Mouse (Mus musculus): ENCODE data around the gene Smchd1. TPM values are rescaled to one million over a fixed set of nuclear protein-coding genes. Genes with fewer than 3 reads are reported as not detected.
"Not testable (repeated sequence)": the region's sequence is repeated elsewhere in the genome, so short reads cannot be mapped to it uniquely, and the experiment has no call there.

Gene Smchd1
- polyA plus RNA-seq, 1 experiment from 2014 or later, result 83.1 TPM

- Histone ChIP-seq H3K36me3 (replicated peaks) (peaks cover 87% of the 10 kb centered on the region), H3K9me3 (peaks cover 26% of the 10 kb centered on the region)
- not testable (repeated sequence) for H3K4me3 ChIP-seq; H3K27me3 ChIP-seq (ENCODE audit: poor library complexity, severe bottlenecking); H3K4me1 ChIP-seq; DNase-seq (ENCODE audit: extremely low spot score, low spot score); H3K27ac ChIP-seq
- 98% methylated on average over 2 of the region's 2 CpGs for WGBS
These were observed 52.6 kb downstream of the Smchd1 start for GRCm38 (mm10) chr17:71422502-71422901.

DNA sequence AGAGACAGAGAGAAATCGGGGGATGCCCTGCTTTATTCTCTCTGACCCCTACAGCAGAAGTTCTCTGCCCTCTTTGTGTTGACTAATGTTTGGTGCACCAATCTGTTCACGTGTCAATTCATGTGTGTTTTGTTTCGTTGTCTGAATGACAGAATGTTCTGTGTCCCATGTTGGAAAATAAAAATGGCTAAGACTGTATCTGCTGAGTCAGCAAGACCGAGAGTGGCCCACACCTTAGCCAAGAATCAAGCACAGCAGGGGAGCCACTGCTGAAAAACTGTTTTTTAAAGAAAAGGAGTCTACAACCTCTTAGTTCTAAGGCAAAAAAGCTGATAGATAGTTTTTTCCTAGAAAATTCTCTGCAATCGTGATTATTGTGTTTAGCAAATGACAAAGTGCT is 55.7 kb downstream of the Smchd1 start:
- not testable (repeated sequence) for H3K4me3 ChIP-seq; H3K4me1 ChIP-seq; H3K27me3 ChIP-seq (ENCODE audit: poor library complexity, severe bottlenecking); H3K27ac ChIP-seq; DNase-seq (ENCODE audit: extremely low spot score, low spot score)
- WGBS, result 86% methylated on average over 5 of the region's 5 CpGs
- Histone ChIP-seq H3K9me3 (peaks cover 26% of the 10 kb centered on the region), H3K36me3 (replicated peaks) (peaks cover 89% of the 10 kb centered on the region)

- Histone ChIP-seq H3K27ac (no peak overlapping the region), H3K4me1 (no peaks in the 10 kb centered on the region), H3K4me3 (no peak overlapping the region), H3K36me3 (replicated peaks) (peaks cover 84% of the 10 kb centered on the region), H3K27me3 (ENCODE audit: poor library complexity, severe bottlenecking) (no peaks in the 10 kb centered on the region), H3K9me3 (peaks cover 11% of the 10 kb centered on the region)
- no peak for DNase-seq (ENCODE audit: extremely low spot score, low spot score)
- WGBS, result 92% methylated on average over 1 of the region's 1 CpGs
These were observed 58.1 kb downstream of the Smchd1 start for GRCm38 (mm10) chr17:71417008-71417407.

DNA sequence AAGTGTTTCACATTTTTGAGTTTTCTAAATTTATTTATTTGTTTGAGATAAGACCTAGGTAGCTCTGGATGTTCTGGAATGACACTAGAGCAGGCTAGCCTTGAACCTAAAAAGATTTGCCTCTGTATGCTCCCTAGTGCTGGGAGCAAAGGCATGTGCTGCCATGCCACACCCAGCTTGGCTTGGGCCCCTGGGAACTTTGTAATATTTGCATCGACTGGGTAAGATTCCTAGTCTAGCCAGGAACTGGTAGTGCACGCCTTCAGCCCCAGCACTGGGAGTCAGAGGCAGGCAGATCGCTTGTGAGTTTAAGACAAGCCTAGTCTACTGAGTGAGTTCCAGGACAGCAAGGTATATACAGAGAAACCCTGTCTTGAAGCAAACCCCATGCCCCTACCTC is 87.7 kb downstream of the Smchd1 start:
- H3K27me3 ChIP-seq (ENCODE audit: poor library complexity, severe bottlenecking), result no peaks in the 10 kb centered on the region
- no peak overlapping the region for H3K4me3 ChIP-seq
- 87% methylated on average over 3 of the region's 3 CpGs for WGBS
- no peaks in the 10 kb centered on the region for H3K9me3 ChIP-seq
- peaks cover 63% of the 10 kb centered on the region for H3K36me3 ChIP-seq (replicated peaks)
- H3K27ac ChIP-seq, result no peak overlapping the region
- H3K4me1 ChIP-seq, result no peaks in the 10 kb centered on the region
- no peak for DNase-seq (ENCODE audit: extremely low spot score, low spot score)

- H3K9me3 ChIP-seq, result no peaks in the 10 kb centered on the region
- peaks cover 58% of the 10 kb centered on the region for H3K36me3 ChIP-seq (replicated peaks)
- no peaks in the 10 kb centered on the region for H3K4me1 ChIP-seq
- H3K27me3 ChIP-seq (ENCODE audit: poor library complexity, severe bottlenecking), result no peaks in the 10 kb centered on the region
- no peak overlapping the region for H3K4me3 ChIP-seq
- H3K27ac ChIP-seq, result no peak overlapping the region
- 98% methylated on average over 14 of the region's 14 CpGs for WGBS
- DNase-seq (ENCODE audit: extremely low spot score, low spot score), result no peak
These were observed 94.8 kb downstream of the Smchd1 start for GRCm38 (mm10) chr17:71380346-71380745.

GRCm38 (mm10) chr17:71377901-71378300 is 97.2 kb downstream of the Smchd1 start:
- 79% methylated on average over 4 of the region's 4 CpGs for WGBS
- Histone ChIP-seq H3K4me3 (no peak overlapping the region), H3K4me1 (no peaks in the 10 kb centered on the region), H3K9me3 (no peaks in the 10 kb centered on the region), H3K27ac (no peak overlapping the region), H3K36me3 (replicated peaks) (peaks cover 80% of the 10 kb centered on the region), H3K27me3 (ENCODE audit: poor library complexity, severe bottlenecking) (no peaks in the 10 kb centered on the region)
- DNase-seq (ENCODE audit: extremely low spot score, low spot score), result no peak

DNA sequence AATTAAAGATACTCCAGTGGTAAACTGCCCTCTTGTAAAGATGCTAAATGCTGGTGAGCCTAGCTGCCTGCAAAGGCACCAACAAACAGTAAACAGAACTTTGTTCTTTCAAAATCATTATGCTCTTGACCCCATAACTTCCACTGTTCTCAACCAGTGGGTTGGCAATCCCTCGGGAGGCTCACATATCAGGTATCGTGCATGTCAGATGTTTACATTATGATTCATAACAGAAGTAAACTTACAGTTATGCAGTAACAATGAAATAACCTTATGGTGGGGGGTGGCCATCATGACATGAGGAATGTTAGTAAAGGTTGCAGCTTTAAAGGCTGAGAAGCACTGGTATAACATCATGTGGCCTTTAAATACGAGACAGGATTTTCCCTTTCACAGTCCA is 119.6 kb downstream of the Smchd1 start:
- Histone ChIP-seq H3K4me3 (no peak overlapping the region), H3K36me3 (replicated peaks) (peaks cover 97% of the 10 kb centered on the region), H3K9me3 (no peaks in the 10 kb centered on the region), H3K4me1 (no peaks in the 10 kb centered on the region), H3K27me3 (ENCODE audit: poor library complexity, severe bottlenecking) (no peaks in the 10 kb centered on the region), H3K27ac (no peak overlapping the region)
- 98% methylated on average over 3 of the region's 3 CpGs for WGBS
- DNase-seq (ENCODE audit: extremely low spot score, low spot score), result no peak

DNA sequence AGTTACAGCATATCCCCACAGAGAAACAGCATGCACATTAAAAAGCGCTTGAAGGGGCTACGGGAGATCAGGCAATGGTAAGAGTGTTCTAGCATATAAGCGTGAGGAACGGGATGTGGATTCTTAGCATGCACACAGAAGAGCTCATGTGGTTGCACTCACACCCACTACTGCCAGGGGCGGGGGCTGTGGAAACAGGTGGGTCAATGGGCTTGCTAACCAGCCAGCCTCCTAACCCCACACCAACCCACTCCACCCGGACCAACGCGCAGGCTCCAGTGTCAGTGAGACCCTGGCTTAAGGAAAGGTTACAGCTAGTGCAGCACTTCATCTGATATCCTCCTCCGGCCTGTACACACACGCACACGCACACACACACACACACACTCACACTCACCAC is 120.9 kb downstream of the Smchd1 start:
- no peak for DNase-seq (ENCODE audit: extremely low spot score, low spot score)
- Histone ChIP-seq H3K9me3 (no peaks in the 10 kb centered on the region), H3K36me3 (replicated peaks) (peaks cover 97% of the 10 kb centered on the region), H3K4me1 (no peaks in the 10 kb centered on the region), H3K4me3 (no peak overlapping the region), H3K27ac (no peak overlapping the region), H3K27me3 (ENCODE audit: poor library complexity, severe bottlenecking) (no peaks in the 10 kb centered on the region)
- WGBS, result 94% methylated on average over 11 of the region's 11 CpGs

DNA sequence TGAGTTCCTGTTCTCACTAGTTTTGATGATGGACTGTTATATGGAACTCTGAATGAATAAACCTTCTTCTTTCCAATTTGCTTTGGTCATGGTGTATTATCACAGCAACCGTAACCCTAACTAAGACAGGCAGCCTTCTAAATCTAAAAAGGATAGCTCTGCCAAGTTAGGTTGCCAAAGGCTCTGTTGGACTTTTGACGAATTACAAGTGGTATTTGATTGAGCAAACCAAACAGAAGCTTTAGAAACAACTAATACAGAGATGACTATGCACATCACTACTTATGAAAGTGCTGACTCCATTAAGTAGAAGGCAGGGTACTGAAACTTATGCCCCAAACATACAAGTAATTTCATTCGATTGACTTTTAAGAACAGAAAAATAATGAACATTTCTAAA is 127.0 kb downstream of the Smchd1 start:
- H3K4me1 ChIP-seq, result no peaks in the 10 kb centered on the region
- H3K36me3 ChIP-seq (replicated peaks), result peaks cover 98% of the 10 kb centered on the region
- no peak overlapping the region for H3K27ac ChIP-seq
- no peak for DNase-seq (ENCODE audit: extremely low spot score, low spot score)
- no peak overlapping the region for H3K4me3 ChIP-seq
- H3K9me3 ChIP-seq, result no peaks in the 10 kb centered on the region
- 92% methylated on average over 3 of the region's 3 CpGs for WGBS
- H3K27me3 ChIP-seq (ENCODE audit: poor library complexity, severe bottlenecking), result no peaks in the 10 kb centered on the region

- peak; percentile 12 for DNase-seq (ENCODE audit: extremely low spot score, low spot score)
- H3K27me3 ChIP-seq (ENCODE audit: poor library complexity, severe bottlenecking), result no peaks in the 10 kb centered on the region
- H3K27ac ChIP-seq, result no peak overlapping the region
- no peaks in the 10 kb centered on the region for H3K4me1 ChIP-seq
- no peak overlapping the region for H3K4me3 ChIP-seq
- no peaks in the 10 kb centered on the region for H3K9me3 ChIP-seq
- 87% methylated on average over 3 of the region's 3 CpGs for WGBS
- H3K36me3 ChIP-seq (replicated peaks), result peaks cover 60% of the 10 kb centered on the region
These were observed 133.1 kb downstream of the Smchd1 start for GRCm38 (mm10) chr17:71342006-71342405.

DNA sequence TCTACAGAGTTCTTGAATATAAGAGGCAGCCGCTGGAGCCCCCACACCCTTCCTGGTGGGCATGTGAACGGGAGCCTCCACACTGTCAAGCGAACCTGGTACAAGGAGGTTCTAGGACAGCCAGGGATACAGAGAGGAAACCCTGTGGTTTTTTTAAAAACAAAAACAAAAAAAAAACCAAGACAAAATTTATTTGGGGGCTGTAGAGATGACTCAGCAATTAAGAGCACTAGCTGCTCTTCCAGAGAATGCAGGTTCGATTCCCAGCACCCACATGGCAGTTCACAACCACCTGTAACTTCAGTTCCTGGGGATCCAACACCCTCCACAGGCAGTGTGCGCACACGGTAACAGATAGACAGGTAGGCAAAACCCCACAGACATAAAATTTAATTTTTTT is 136.5 kb downstream of the Smchd1 start:
- no peaks in the 10 kb centered on the region for H3K9me3 ChIP-seq
- peaks cover 29% of the 10 kb centered on the region for H3K36me3 ChIP-seq (replicated peaks)
- H3K4me1 ChIP-seq, result no peaks in the 10 kb centered on the region
- no peak overlapping the region for H3K4me3 ChIP-seq
- no peak for DNase-seq (ENCODE audit: extremely low spot score, low spot score)
- no peaks in the 10 kb centered on the region for H3K27me3 ChIP-seq (ENCODE audit: poor library complexity, severe bottlenecking)
- 96% methylated on average over 6 of the region's 6 CpGs for WGBS
- no peak overlapping the region for H3K27ac ChIP-seq

DNA sequence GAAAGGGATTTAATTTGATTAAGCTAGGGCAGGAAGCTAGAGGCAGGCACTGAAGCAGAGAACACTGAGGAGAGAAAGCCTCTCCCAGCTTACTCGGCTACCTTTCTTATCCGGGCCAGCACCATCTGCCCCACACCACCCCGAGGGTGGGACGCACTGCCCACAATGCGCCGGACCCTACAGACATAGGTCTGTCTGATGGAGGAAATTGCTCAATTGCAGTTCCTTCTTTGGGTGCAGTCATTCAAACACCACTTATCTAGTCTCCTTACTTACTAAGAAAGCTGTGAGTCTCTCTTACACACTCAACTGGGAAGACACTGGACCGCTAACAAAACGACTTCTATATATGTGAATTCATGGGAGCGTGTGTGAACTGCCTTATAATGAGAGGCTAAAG is 137.6 kb downstream of the Smchd1 start:
- no peaks in the 10 kb centered on the region for H3K4me1 ChIP-seq
- no peaks in the 10 kb centered on the region for H3K9me3 ChIP-seq
- no peak overlapping the region for H3K27ac ChIP-seq
- 93% methylated on average over 9 of the region's 9 CpGs for WGBS
- H3K27me3 ChIP-seq (ENCODE audit: poor library complexity, severe bottlenecking), result no peaks in the 10 kb centered on the region
- H3K36me3 ChIP-seq (replicated peaks), result peaks cover 18% of the 10 kb centered on the region
- no peak for DNase-seq (ENCODE audit: extremely low spot score, low spot score)
- H3K4me3 ChIP-seq, result no peak overlapping the region

DNA sequence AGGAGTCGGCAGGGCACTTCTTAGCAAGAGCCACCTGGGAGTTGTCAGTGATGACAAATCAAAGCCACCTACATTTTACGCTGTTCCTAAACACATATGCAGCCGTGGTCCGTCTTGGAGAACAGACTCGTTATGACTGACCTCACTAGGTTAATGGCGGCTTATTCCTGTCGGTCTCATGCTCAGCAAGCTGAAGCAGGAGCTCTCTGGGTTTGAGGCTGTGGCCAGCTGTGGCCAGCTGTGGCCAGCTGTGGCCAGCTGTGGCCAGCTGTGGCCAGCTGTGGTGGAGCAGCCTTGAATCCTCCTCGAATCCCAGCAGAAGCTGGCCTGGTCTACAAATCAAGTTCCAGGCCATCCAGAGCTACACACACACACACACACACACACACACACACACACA is 138.7 kb downstream of the Smchd1 start:
- DNase-seq (ENCODE audit: extremely low spot score, low spot score), result no peak
- WGBS, result 92% methylated on average over 8 of the region's 8 CpGs
- H3K36me3 ChIP-seq (replicated peaks), result peaks cover 7% of the 10 kb centered on the region
- H3K9me3 ChIP-seq, result no peaks in the 10 kb centered on the region
- H3K27me3 ChIP-seq (ENCODE audit: poor library complexity, severe bottlenecking), result no peaks in the 10 kb centered on the region
- no peaks in the 10 kb centered on the region for H3K4me1 ChIP-seq
- H3K4me3 ChIP-seq, result no peak overlapping the region
- no peak overlapping the region for H3K27ac ChIP-seq

- H3K4me1 ChIP-seq, result no peaks in the 10 kb centered on the region
- no peak for DNase-seq (ENCODE audit: extremely low spot score, low spot score)
- no peaks in the 10 kb centered on the region for H3K36me3 ChIP-seq (replicated peaks)
- H3K27me3 ChIP-seq (ENCODE audit: poor library complexity, severe bottlenecking), result no peaks in the 10 kb centered on the region
- H3K4me3 ChIP-seq, result no peak overlapping the region
- no peak overlapping the region for H3K27ac ChIP-seq
- 80% methylated on average over 15 of the region's 15 CpGs for WGBS
- no peaks in the 10 kb centered on the region for H3K9me3 ChIP-seq
These were observed 142.8 kb downstream of the Smchd1 start for GRCm38 (mm10) chr17:71332298-71332697.
